Mouse (Mus musculus): ENCODE data around the gene Ccdc137. TPM values are rescaled to one million over a fixed set of nuclear protein-coding genes. Genes with fewer than 3 reads are reported as not detected.

Gene Ccdc137
- total RNA-seq, 2 experiments from 2014 or later, result 19.0 to 21.4 TPM

GRCm38 (mm10) chr11:120458847-120459597, 1.1 kb downstream of the Ccdc137 start:
- no peak for DNase-seq (ENCODE audit: low spot score in 2 of 2)

- DNase-seq (ENCODE audit: low spot score in 2 of 2), result no peak
Observed at GRCm38 (mm10) chr11:120463536-120463935, 5.6 kb downstream of the Ccdc137 start.

- no peak for DNase-seq (ENCODE audit: low spot score in 2 of 2)
Observed at GRCm38 (mm10) chr11:120464365-120464764, 6.5 kb downstream of the Ccdc137 start.

GRCm38 (mm10) chr11:120465521-120465920, 7.6 kb downstream of the Ccdc137 start:
- no peak for DNase-seq (ENCODE audit: low spot score in 2 of 2)

GRCm38 (mm10) chr11:120467051-120467735, 9.3 kb downstream of the Ccdc137 start, which contains the start of gene Arl16:
Gene Arl16, minus strand, starts transcription at chr11:120467607.
- DNase-seq (ENCODE audit: low spot score in 2 of 2), result peak; percentile 74 to 85

- no peak for DNase-seq (ENCODE audit: low spot score in 2 of 2)
Observed at GRCm38 (mm10) chr11:120467736-120468092, 9.8 kb downstream of the Ccdc137 start.

GRCm38 (mm10) chr11:120472052-120472451, 14.1 kb downstream of the Ccdc137 start:
- no peak for DNase-seq (ENCODE audit: low spot score in 2 of 2)

- no peak for DNase-seq (ENCODE audit: low spot score in 2 of 2)
Observed at GRCm38 (mm10) chr11:120483448-120483934, 25.6 kb downstream of the Ccdc137 start.

GRCm38 (mm10) chr11:120484265-120484981, 26.5 kb downstream of the Ccdc137 start, which contains the start of gene Mrpl12:
Gene Mrpl12, plus strand, starts transcription at chr11:120484613.
- DNase-seq (ENCODE audit: low spot score in 2 of 2), result peak; percentile 74 to 83

GRCm38 (mm10) chr11:120485251-120485650, 27.3 kb downstream of the Ccdc137 start:
- DNase-seq (ENCODE audit: low spot score in 2 of 2), result no peak

- DNase-seq (ENCODE audit: low spot score in 2 of 2), result no peak
Observed at GRCm38 (mm10) chr11:120488516-120488915, 30.6 kb downstream of the Ccdc137 start.

GRCm38 (mm10) chr11:120489054-120489761, 31.3 kb downstream of the Ccdc137 start:
- peak in 1 of 2 experiments; percentile 54 for DNase-seq (ENCODE audit: low spot score in 2 of 2)

- no peak for DNase-seq (ENCODE audit: low spot score in 2 of 2)
Observed at GRCm38 (mm10) chr11:120490291-120491046, 32.6 kb downstream of the Ccdc137 start.

- DNase-seq (ENCODE audit: low spot score in 2 of 2), result peak; percentile 77 to 84
Observed at GRCm38 (mm10) chr11:120491317-120492023, 33.6 kb downstream of the Ccdc137 start, which contains the start of gene Slc25a10. Gene Slc25a10, plus strand, starts transcription at chr11:120491840.

- no peak for DNase-seq (ENCODE audit: low spot score in 2 of 2)
Observed at GRCm38 (mm10) chr11:120492024-120492877, 34.3 kb downstream of the Ccdc137 start.

- DNase-seq (ENCODE audit: low spot score in 2 of 2), result no peak
Observed at GRCm38 (mm10) chr11:120492878-120493203, 34.9 kb downstream of the Ccdc137 start.

- DNase-seq (ENCODE audit: low spot score in 2 of 2), result no peak
Observed at GRCm38 (mm10) chr11:120493351-120493750, 35.4 kb downstream of the Ccdc137 start.

- no peak for DNase-seq (ENCODE audit: low spot score in 2 of 2)
Observed at GRCm38 (mm10) chr11:120493911-120494310, 36.0 kb downstream of the Ccdc137 start.

GRCm38 (mm10) chr11:120497436-120497835, 39.5 kb downstream of the Ccdc137 start:
- DNase-seq (ENCODE audit: low spot score in 2 of 2), result peak in 1 of 2 experiments; percentile 43
